Mouse (Mus musculus): ENCODE measurements around the gene Med22. TPM values are rescaled to one million over a fixed set of nuclear protein-coding genes. Genes with fewer than 3 reads are reported as not detected.

The Med22 gene
- polyA plus RNA-seq, 1 experiment from 2014 or later: 38.6 TPM

- Histone ChIP-seq H3K36me3 (ENCODE audit: insufficient read depth, low read length) (peaks cover 71% of the 10 kb centered on the region), H3K27ac (peak overlapping the region; percentile 6; the same call in 1 of the 2 replicates), H3K4me2 (ENCODE audit: low read length) (no peak overlapping the region), H3K4me3 (replicated peaks; ENCODE audit: low read depth, low read length) (no peak overlapping the region), H3K9ac (ENCODE audit: low read depth, low read length) (no peak overlapping the region), H3K27me3 (ENCODE audit: insufficient read depth, low read length) (no peaks in the 10 kb centered on the region), H3K4me1 (replicated peaks; ENCODE audit: insufficient read depth, low read length) (peaks cover 17% of the 10 kb centered on the region), H3K9me3 (replicated peaks; ENCODE audit: low read length) (no peaks in the 10 kb centered on the region)
- DNase-seq (ENCODE audit: low spot score) (no peak), ATAC-seq (replicated peaks; ENCODE audit: low FRiP score, low read depth) (peak; percentile 38; the same call in 1 of the 2 replicates)
- 82% methylated on average over 6 of the region's 6 CpGs for WGBS
- TF ChIP-seq CTCF (IDR thresholded peaks at IDR 0.05; ENCODE audit: low read depth): no peak
Observed at GRCm38 (mm10) chr2:26920190-26920855, 9.8 kb upstream of the Med22 start.

- Histone ChIP-seq H3K4me2 (ENCODE audit: low read length) (no peak overlapping the region), H3K27ac (peak overlapping the region; percentile 6; the same call in 1 of the 2 replicates), H3K27me3 (ENCODE audit: insufficient read depth, low read length) (no peaks in the 10 kb centered on the region), H3K4me3 (replicated peaks; ENCODE audit: low read depth, low read length) (no peak overlapping the region), H3K36me3 (ENCODE audit: insufficient read depth, low read length) (peaks cover 64% of the 10 kb centered on the region), H3K9me3 (replicated peaks; ENCODE audit: low read length) (no peaks in the 10 kb centered on the region), H3K9ac (ENCODE audit: low read depth, low read length) (no peak overlapping the region), H3K4me1 (replicated peaks; ENCODE audit: insufficient read depth, low read length) (peaks cover 24% of the 10 kb centered on the region)
- DNase-seq (ENCODE audit: low spot score) (no peak), ATAC-seq (replicated peaks; ENCODE audit: low FRiP score, low read depth) (no peak)
- WGBS: 87% methylated on average over 3 of the region's 3 CpGs
- TF ChIP-seq CTCF (IDR thresholded peaks at IDR 0.05; ENCODE audit: low read depth): no peak
Observed at GRCm38 (mm10) chr2:26919684-26920083, 9.2 kb upstream of the Med22 start.

- TF ChIP-seq CTCF (IDR thresholded peaks at IDR 0.05; ENCODE audit: low read depth): no peak
- DNase-seq (ENCODE audit: low spot score) (no peak), ATAC-seq (replicated peaks; ENCODE audit: low FRiP score, low read depth) (no peak)
- no peaks in the 10 kb centered on the region for H3K27me3 ChIP-seq (ENCODE audit: insufficient read depth, low read length)
- H3K9me3 ChIP-seq (replicated peaks; ENCODE audit: low read length): no peaks in the 10 kb centered on the region
- H3K36me3 ChIP-seq (ENCODE audit: insufficient read depth, low read length): peaks cover 53% of the 10 kb centered on the region
- 1% methylated on average over 13 of the region's 13 CpGs for WGBS
- H3K27ac ChIP-seq: peak overlapping the region; percentile 79
- peak overlapping the region; percentile 97 for H3K4me2 ChIP-seq (ENCODE audit: low read length)
- peak overlapping the region; percentile 76 for H3K4me3 ChIP-seq (replicated peaks; ENCODE audit: low read depth, low read length)
- peaks cover 32% of the 10 kb centered on the region for H3K4me1 ChIP-seq (replicated peaks; ENCODE audit: insufficient read depth, low read length)
- peak overlapping the region; percentile 85 for H3K9ac ChIP-seq (ENCODE audit: low read depth, low read length)
Observed at GRCm38 (mm10) chr2:26916738-26917137, 6.3 kb upstream of the Med22 start.

GRCm38 (mm10) chr2:26915927-26916728 is 5.7 kb upstream of the Med22 start, which contains the start of the genes Surf2 and Surf1:
Surf2 (plus strand) TSS chr2:26916367.
Surf1 (minus strand) TSS chr2:26916530.
- ATAC-seq (replicated peaks; ENCODE audit: low FRiP score, low read depth): peak; percentile 74
- Histone ChIP-seq H3K9me3 (replicated peaks; ENCODE audit: low read length) (no peaks in the 10 kb centered on the region), H3K4me3 (replicated peaks; ENCODE audit: low read depth, low read length) (peak within 1 kb of the TSS; percentile 76), H3K9ac (ENCODE audit: low read depth, low read length) (peak within 1 kb of the TSS; percentile 85), H3K36me3 (ENCODE audit: insufficient read depth, low read length) (peaks cover 47% of the 10 kb centered on the region), H3K27me3 (ENCODE audit: insufficient read depth, low read length) (no peaks in the 10 kb centered on the region), H3K4me1 (replicated peaks; ENCODE audit: insufficient read depth, low read length) (peaks cover 34% of the 10 kb centered on the region), H3K27ac (peak within 1 kb of the TSS; percentile 79), H3K4me2 (ENCODE audit: low read length) (peak within 1 kb of the TSS; percentile 97)
- DNase-seq (ENCODE audit: low spot score): peak; percentile 91
- 2% methylated on average over 47 of the region's 47 CpGs for WGBS
- TF ChIP-seq CTCF (IDR thresholded peaks at IDR 0.05; ENCODE audit: low read depth): no peak

GRCm38 (mm10) chr2:26914148-26914941 is 3.9 kb upstream of the Med22 start:
- peaks cover 29% of the 10 kb centered on the region for H3K36me3 ChIP-seq (ENCODE audit: insufficient read depth, low read length)
- no peak overlapping the region for H3K4me3 ChIP-seq (replicated peaks; ENCODE audit: low read depth, low read length)
- H3K27ac ChIP-seq: no peak overlapping the region
- peaks cover 34% of the 10 kb centered on the region for H3K4me1 ChIP-seq (replicated peaks; ENCODE audit: insufficient read depth, low read length)
- no peaks in the 10 kb centered on the region for H3K27me3 ChIP-seq (ENCODE audit: insufficient read depth, low read length)
- no peak for TF ChIP-seq CTCF (IDR thresholded peaks at IDR 0.05; ENCODE audit: low read depth)
- DNase-seq (ENCODE audit: low spot score) (no peak), ATAC-seq (replicated peaks; ENCODE audit: low FRiP score, low read depth) (no peak)
- H3K9ac ChIP-seq (ENCODE audit: low read depth, low read length): 0 out of 2 replicates have a peak overlapping the region, but pooled peaks have one; percentile 85
- H3K9me3 ChIP-seq (replicated peaks; ENCODE audit: low read length): no peaks in the 10 kb centered on the region
- no peak overlapping the region for H3K4me2 ChIP-seq (ENCODE audit: low read length)
- 55% methylated on average over 8 of the region's 8 CpGs for WGBS
